Mouse (Mus musculus): ENCODE measurements around the gene Fat1.

The Fat1 gene

GRCm38 (mm10) chr8:45070949-45071348, 135.7 kb downstream of the Fat1 start:
- no peak for DNase-seq

GRCm38 (mm10) chr8:45080850-45081249, 145.6 kb downstream of the Fat1 start:
- DNase-seq = no peak

GRCm38 (mm10) chr8:45093599-45093998, 158.4 kb downstream of the Fat1 start:
- DNase-seq = no peak

Data from kidney, postnatal 36 days (tissue).